Mouse (Mus musculus) ES-Bruce4 (cell line): Measurements from ENCODE around the gene Vdr. TPM values are rescaled to one million over a fixed set of nuclear protein-coding genes. Genes with fewer than 3 reads are reported as not detected.

ENCODE experiments used
- H3K27ac ChIP-seq: 2 replicates; pipeline ENCODE4 v1.5.1; 2012; ENCODE audit warnings: low read length, inconsistent platforms; ENCODE audit not compliant: insufficient read depth
- H3K27me3 ChIP-seq: 2 replicates; pipeline ENCODE4 v1.6.1; 2012; ENCODE audit warnings: mild to moderate bottlenecking, low read length, inconsistent platforms; ENCODE audit not compliant: control insufficient read depth, poor library complexity, insufficient read depth, severe bottlenecking
- H3K36me3 ChIP-seq: 2 replicates; pipeline ENCODE4 v1.6.1; 2012; ENCODE audit warnings: inconsistent platforms, mild to moderate bottlenecking, low read length, moderate library complexity; ENCODE audit not compliant: control insufficient read depth, poor library complexity, insufficient read depth, severe bottlenecking
- H3K4me1 ChIP-seq: one replicate; pipeline ENCODE4 v1.8.1; 2011; ENCODE audit warnings: low read length; ENCODE audit not compliant: control insufficient read depth, insufficient read depth
- H3K4me3 ChIP-seq: 2 replicates; pipeline ENCODE4 v1.5.1; 2011; ENCODE audit warnings: low read depth, mild to moderate bottlenecking, low read length
- H3K9ac ChIP-seq: 2 replicates; pipeline ENCODE4 v1.6.1; 2012; ENCODE audit warnings: low read depth, mild to moderate bottlenecking, inconsistent platforms; ENCODE audit not compliant: poor library complexity, severe bottlenecking
- H3K9me3 ChIP-seq: replicated peaks from 2 replicates; pipeline ENCODE4 v1.6.1; 2012; ENCODE audit warnings: mild to moderate bottlenecking, low read length, inconsistent platforms; ENCODE audit not compliant: control insufficient read depth, poor library complexity, insufficient read depth, severe bottlenecking
- CTCF ChIP-seq: IDR thresholded peaks from one replicate; pipeline ENCODE4 v1.8.1; 2011; ENCODE audit warnings: low read depth, low read length
- EP300 ChIP-seq: IDR thresholded peaks from 2 replicates; pipeline ENCODE4 v1.6.1; 2011; ENCODE audit warnings: low read depth, low read length; ENCODE audit not compliant: insufficient read depth
- POLR2A ChIP-seq: IDR thresholded peaks from one replicate; pipeline ENCODE4 v1.8.1; 2011; ENCODE audit warnings: low read length; ENCODE audit not compliant: insufficient read depth
- polyA plus RNA-seq: library from polyadenylated mRNA; stranded (reverse); fragments of >200 nt; gene quantifications from 2 replicates; pipeline ENCODE4 v1.2.4, GENCODE M21; 2011; ENCODE audit warnings: low read depth; ENCODE audit not compliant: missing spikeins, insufficient read depth, insufficient read length

Vdr gene
- polyA plus RNA-seq, 1 experiment, result 1.6 TPM

GRCm38 (mm10) chr15:97952137-97952888 lies 41.9 kb upstream of the Vdr start:
- H3K36me3 ChIP-seq, result no peaks in the 10 kb centered on the region
- no peak overlapping the region for H3K4me3 ChIP-seq
- TF ChIP-seq EP300 (no peak), CTCF (peak; percentile 98)
- H3K9ac ChIP-seq, result no peak overlapping the region
- H3K9me3 ChIP-seq, result no peaks in the 10 kb centered on the region
- no peaks in the 10 kb centered on the region for H3K4me1 ChIP-seq
- H3K27ac ChIP-seq, result no peak overlapping the region
- H3K27me3 ChIP-seq, result no peaks in the 10 kb centered on the region

GRCm38 (mm10) chr15:97950240-97950639 lies 39.8 kb upstream of the Vdr start:
- Histone ChIP-seq H3K27ac (no peak overlapping the region), H3K4me3 (no peak overlapping the region), H3K36me3 (no peaks in the 10 kb centered on the region), H3K9ac (no peak overlapping the region), H3K4me1 (no peaks in the 10 kb centered on the region), H3K27me3 (no peaks in the 10 kb centered on the region), H3K9me3 (no peaks in the 10 kb centered on the region)
- TF ChIP-seq CTCF, result no peak
- no peak for TF ChIP-seq POLR2A
- no peak for TF ChIP-seq EP300

- H3K9ac ChIP-seq, result no peak overlapping the region
- H3K27ac ChIP-seq, result no peak overlapping the region
- no peak overlapping the region for H3K4me3 ChIP-seq
- H3K4me1 ChIP-seq, result no peaks in the 10 kb centered on the region
- H3K9me3 ChIP-seq, result no peaks in the 10 kb centered on the region
- H3K27me3 ChIP-seq, result no peaks in the 10 kb centered on the region
- no peaks in the 10 kb centered on the region for H3K36me3 ChIP-seq
- TF ChIP-seq POLR2A, result no peak
Measured at GRCm38 (mm10) chr15:97949706-97950105, 39.3 kb upstream of the Vdr start.

GRCm38 (mm10) chr15:97948720-97949119 lies 38.3 kb upstream of the Vdr start:
- TF ChIP-seq EP300 (no peak), CTCF (no peak), POLR2A (no peak)
- peak overlapping the region; percentile 9; the same call in 1 of the 2 replicates for H3K4me3 ChIP-seq
- no peaks in the 10 kb centered on the region for H3K27me3 ChIP-seq
- no peaks in the 10 kb centered on the region for H3K4me1 ChIP-seq
- no peaks in the 10 kb centered on the region for H3K9me3 ChIP-seq
- no peak overlapping the region for H3K27ac ChIP-seq
- H3K9ac ChIP-seq, result no peak overlapping the region
- no peaks in the 10 kb centered on the region for H3K36me3 ChIP-seq

GRCm38 (mm10) chr15:97945656-97946315 lies 35.4 kb upstream of the Vdr start:
- Histone ChIP-seq H3K36me3 (no peaks in the 10 kb centered on the region), H3K4me1 (no peaks in the 10 kb centered on the region), H3K9me3 (no peaks in the 10 kb centered on the region), H3K4me3 (no peak overlapping the region), H3K27ac (no peak overlapping the region), H3K27me3 (no peaks in the 10 kb centered on the region), H3K9ac (no peak overlapping the region)
- no peak for TF ChIP-seq EP300
- no peak for TF ChIP-seq CTCF
- no peak for TF ChIP-seq POLR2A

- TF ChIP-seq EP300, result no peak
- no peak for TF ChIP-seq CTCF
- no peak for TF ChIP-seq POLR2A
- Histone ChIP-seq H3K36me3 (no peaks in the 10 kb centered on the region), H3K27me3 (no peaks in the 10 kb centered on the region), H3K9ac (no peak overlapping the region), H3K27ac (no peak overlapping the region), H3K9me3 (no peaks in the 10 kb centered on the region), H3K4me3 (no peak overlapping the region), H3K4me1 (no peaks in the 10 kb centered on the region)
Measured at GRCm38 (mm10) chr15:97944919-97945574, 34.6 kb upstream of the Vdr start.
